Mouse (Mus musculus) kidney, postnatal 14 days (tissue): Measurements from ENCODE around the gene Ntm.

Experiments
- DNase-seq: peaks from one replicate; pipeline ENCODE4 v3.0.0; 2022; ENCODE audit warnings: mixed read lengths

The Ntm gene

GRCm38 (mm10) chr9:29651856-29652255 lies 311.1 kb downstream of the Ntm start:
- no peak for DNase-seq

- no peak for DNase-seq
These were observed 311.7 kb downstream of the Ntm start for GRCm38 (mm10) chr9:29651226-29651625.

- peak; percentile 21 for DNase-seq
These were observed 312.3 kb downstream of the Ntm start for GRCm38 (mm10) chr9:29650679-29651078.

- DNase-seq: no peak
These were observed 312.7 kb downstream of the Ntm start for GRCm38 (mm10) chr9:29650266-29650665.

- no peak for DNase-seq
These were observed 314.7 kb downstream of the Ntm start for GRCm38 (mm10) chr9:29648256-29648655.

- no peak for DNase-seq
These were observed 315.2 kb downstream of the Ntm start for GRCm38 (mm10) chr9:29647764-29648163.

- no peak for DNase-seq
These were observed 317.0 kb downstream of the Ntm start for GRCm38 (mm10) chr9:29645796-29646400.

GRCm38 (mm10) chr9:29642997-29643657 lies 319.8 kb downstream of the Ntm start:
- DNase-seq: peak; percentile 57

- DNase-seq: no peak
These were observed 325.6 kb downstream of the Ntm start for GRCm38 (mm10) chr9:29637335-29637734.

- peak; percentile 11 for DNase-seq
These were observed 345.8 kb downstream of the Ntm start for GRCm38 (mm10) chr9:29617181-29617580.

- DNase-seq: no peak
These were observed 350.8 kb downstream of the Ntm start for GRCm38 (mm10) chr9:29612020-29612612.

GRCm38 (mm10) chr9:29610867-29611266 lies 352.1 kb downstream of the Ntm start:
- no peak for DNase-seq

GRCm38 (mm10) chr9:29597665-29598064 lies 365.3 kb downstream of the Ntm start:
- DNase-seq: no peak

GRCm38 (mm10) chr9:29595321-29595720 lies 367.6 kb downstream of the Ntm start:
- DNase-seq: no peak

GRCm38 (mm10) chr9:29594537-29595294 lies 368.2 kb downstream of the Ntm start:
- DNase-seq: no peak

- DNase-seq: no peak
These were observed 375.6 kb downstream of the Ntm start for GRCm38 (mm10) chr9:29587376-29587775.

GRCm38 (mm10) chr9:29586381-29586770 lies 376.6 kb downstream of the Ntm start:
- no peak for DNase-seq

GRCm38 (mm10) chr9:29585746-29586380 lies 377.1 kb downstream of the Ntm start:
- DNase-seq: peak; percentile 28

- no peak for DNase-seq
These were observed 384.7 kb downstream of the Ntm start for GRCm38 (mm10) chr9:29578226-29578625.

- no peak for DNase-seq
These were observed 386.8 kb downstream of the Ntm start for GRCm38 (mm10) chr9:29576051-29576533.

- DNase-seq: no peak
These were observed 388.4 kb downstream of the Ntm start for GRCm38 (mm10) chr9:29574548-29574947.

- DNase-seq: no peak
These were observed 394.4 kb downstream of the Ntm start for GRCm38 (mm10) chr9:29568571-29568970.
